Mouse (Mus musculus): ENCODE data around the gene Dnttip1.

DNA sequence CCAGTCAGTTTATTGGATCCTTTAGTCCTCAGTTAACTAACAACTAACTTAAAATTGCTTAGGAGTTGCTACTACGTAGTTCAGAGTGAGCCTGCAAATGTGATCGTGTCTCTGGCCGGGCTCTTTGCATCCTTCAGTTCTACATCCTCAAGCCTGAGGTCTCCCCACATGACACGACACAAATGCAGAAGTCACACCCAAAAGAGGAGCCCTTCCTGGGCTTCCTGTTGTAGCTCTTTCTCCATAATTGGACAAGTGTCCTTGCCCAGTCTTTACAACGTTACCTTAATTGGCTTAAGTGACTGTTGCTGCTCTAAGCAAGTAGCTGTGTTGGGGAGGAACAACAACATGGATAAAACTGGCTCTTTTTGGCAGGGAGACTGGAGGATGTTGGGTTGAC, 69.6 kb downstream of the Dnttip1 start:
- TF ChIP-seq EP300 (IDR thresholded peaks at IDR 0.05; ENCODE audit: low read depth) (no peak), CTCF (IDR thresholded peaks at IDR 0.05; ENCODE audit: low read depth) (no peak)

Measured in liver, embryonic 14.5 days (tissue).